Mouse (Mus musculus) lung, adult 2 months (tissue): ENCODE data around the gene Efna4.

Experiments
- CTCF ChIP-seq: fragments of 200-500 bp; IDR thresholded peaks from 2 replicates; pipeline ENCODE4 v1.5.1; 2011; ENCODE audit warnings: mild to moderate bottlenecking, low read length, control low read depth; ENCODE audit not compliant: insufficient read depth
- POLR2A ChIP-seq: fragments of 200-500 bp; IDR thresholded peaks from 2 replicates; pipeline ENCODE4 v1.6.1; 2011; ENCODE audit warnings: low read depth, mild to moderate bottlenecking, control low read depth, low read length, borderline replicate concordance; ENCODE audit errors: extremely low read depth

DNA sequence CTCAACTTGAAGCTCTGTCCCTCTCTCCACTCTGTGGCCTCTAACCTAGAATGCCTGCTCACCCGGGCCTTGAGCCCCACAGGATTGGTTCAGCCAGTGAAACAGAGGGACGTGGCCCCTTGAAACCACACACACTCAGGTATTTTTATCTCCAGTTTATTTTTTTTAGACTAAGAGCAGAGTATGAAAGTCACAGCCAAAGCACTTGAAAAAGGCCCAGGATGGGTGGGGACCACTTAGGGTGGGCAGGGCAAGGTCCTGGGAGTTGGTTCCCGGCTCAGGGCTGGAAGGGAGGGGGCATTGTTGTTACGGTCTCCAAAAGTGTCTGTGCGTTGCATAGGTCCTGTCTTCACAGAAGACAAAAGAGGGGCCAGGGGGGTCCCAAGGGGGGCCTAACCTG is 23.5 kb downstream of the Efna4 start:
- TF ChIP-seq CTCF (no peak), POLR2A (no peak)
